Mouse (Mus musculus) C2C12 (cell line): ENCODE results near the gene Reep6.
A peak's percentile ranks its signal among the peaks of the same experiment; 100 is the strongest.

ENCODE experiments used
- CEBPB ChIP-seq: IDR thresholded peaks from one replicate; pipeline ENCODE4 v1.6.1; 2011; ENCODE audit warnings: low read depth, mild to moderate bottlenecking, control low read depth, moderate library complexity
- CTCF ChIP-seq: IDR thresholded peaks from one replicate; pipeline ENCODE4 v1.5.1; 2011; ENCODE audit not compliant: control insufficient read depth, insufficient read depth, insufficient read length
- FOSL1 ChIP-seq: IDR thresholded peaks from one replicate; pipeline ENCODE4 v1.8.0; 2011; ENCODE audit warnings: mild to moderate bottlenecking, low read length; ENCODE audit not compliant: poor library complexity, insufficient read depth, severe bottlenecking
- MAX ChIP-seq: IDR thresholded peaks from one replicate; pipeline ENCODE4 v1.6.1; 2011; ENCODE audit warnings: mild to moderate bottlenecking, control low read depth

GRCm38 (mm10) chr10:80292251-80293146 is 37.3 kb upstream of the Reep6 start, which contains the start of gene Rps15:
- TF ChIP-seq CTCF (peak; percentile 82), CEBPB (peak; percentile 35), MAX (peak; percentile 59), FOSL1 (no peak)
